Mouse (Mus musculus) CH12.LX (cell line): ENCODE measurements around the gene Pld3. TPM values are rescaled to one million over a fixed set of nuclear protein-coding genes. Genes with fewer than 3 reads are reported as not detected.

Experiments
- DNase-seq: peaks from one replicate; pipeline ENCODE4 v3.0.0-alpha.2; 2013; ENCODE audit errors: extremely low read depth
- H3K27ac ChIP-seq: 2 replicates; pipeline ENCODE4 v1.5.1; 2012; ENCODE audit warnings: low read depth, mild to moderate bottlenecking, control low read depth, moderate library complexity; ENCODE audit not compliant: insufficient read depth
- H3K27me3 ChIP-seq: replicated peaks from 2 replicates; pipeline ENCODE3; 2012; ENCODE audit warnings: inconsistent platforms
- H3K36me3 ChIP-seq, 2 experiments: replicated peaks in 1 of 2; 2 replicates each; pipeline versions ENCODE3 to v1.6.1; 2012; ENCODE audit warnings: inconsistent platforms in 1 of 2, low read length in 1 of 2, mild to moderate bottlenecking in 1 of 2, mixed read lengths in 1 of 2, moderate library complexity in 1 of 2; ENCODE audit not compliant: control insufficient read depth in 1 of 2, insufficient read depth in 1 of 2
- H3K4me1 ChIP-seq, 2 experiments: 2 replicates each; pipeline ENCODE4 v1.6.1; 2012; ENCODE audit warnings: inconsistent platforms in 1 of 2, moderate library complexity in 1 of 2; ENCODE audit not compliant: insufficient read depth in 2 of 2, control insufficient read depth in 1 of 2
- H3K4me2 ChIP-seq: 2 replicates; pipeline ENCODE4 v1.6.1; 2012; ENCODE audit warnings: low read depth, mild to moderate bottlenecking, control low read depth; ENCODE audit not compliant: poor library complexity, insufficient read depth, severe bottlenecking
- H3K4me3 ChIP-seq, 3 experiments: fragments of 150-350 bp in 1 of 3; sonication (generic) in 1 of 3; replicated peaks in 1 of 3; 2 replicates each; pipeline versions ENCODE3 to v1.5.1; 2011 to 2012; ENCODE audit warnings: low read depth in 2 of 3, low read length in 2 of 3, mild to moderate bottlenecking in 2 of 3, moderate library complexity in 2 of 3, control low read depth in 1 of 3, improper control_type of control experiment in 1 of 3, inconsistent platforms in 1 of 3, mixed read lengths in 1 of 3; ENCODE audit not compliant: poor library complexity in 1 of 3
- H3K79me2 ChIP-seq: replicated peaks from 2 replicates; pipeline ENCODE4 v1.6.1; 2012; ENCODE audit warnings: mild to moderate bottlenecking, moderate library complexity; ENCODE audit not compliant: control insufficient read depth, poor library complexity, insufficient read depth, severe bottlenecking; ENCODE audit errors: extremely low read depth
- H3K9ac ChIP-seq: 2 replicates; pipeline ENCODE4 v1.6.1; 2012; ENCODE audit warnings: low read depth, mild to moderate bottlenecking, control low read depth, moderate library complexity; ENCODE audit not compliant: insufficient read depth
- H3K9me3 ChIP-seq: replicated peaks from 2 replicates; pipeline ENCODE3; 2012; ENCODE audit warnings: low read length, inconsistent platforms, mixed read lengths
- BHLHE40 ChIP-seq: IDR thresholded peaks from 2 replicates; pipeline ENCODE4 v1.6.1; 2011; ENCODE audit warnings: mild to moderate bottlenecking, low read depth, low read length, improper control_type of control experiment
- CHD1 ChIP-seq: IDR thresholded peaks from 2 replicates; pipeline ENCODE4 v1.6.1; 2012; ENCODE audit warnings: low read depth, low read length, improper control_type of control experiment, inconsistent platforms
- CHD2 ChIP-seq: IDR thresholded peaks from 2 replicates; pipeline ENCODE4 v1.6.1; 2011; ENCODE audit warnings: low read length, improper control_type of control experiment
- CTCF ChIP-seq, 2 experiments: IDR thresholded peaks in 1 of 2; conservative IDR thresholded peaks in 1 of 2; 2 replicates each; pipeline ENCODE4 v1.5.1; 2011 to 2012; ENCODE audit warnings: low read depth in 2 of 2, low read length in 2 of 2, improper control_type of control experiment in 1 of 2, inconsistent platforms in 1 of 2, mild to moderate bottlenecking in 1 of 2, moderate library complexity in 1 of 2
- EP300 ChIP-seq: IDR thresholded peaks from 2 replicates; pipeline ENCODE4 v1.6.1; 2011; ENCODE audit warnings: low read length, improper control_type of control experiment
- GABPA ChIP-seq: IDR thresholded peaks from 2 replicates; pipeline ENCODE4 v1.6.1; 2012; ENCODE audit warnings: low read depth, low read length, improper control_type of control experiment, inconsistent platforms; ENCODE audit not compliant: insufficient replicate concordance
- JUN ChIP-seq: IDR thresholded peaks from 2 replicates; pipeline ENCODE4 v1.6.1; 2011; ENCODE audit warnings: low read depth, mild to moderate bottlenecking, low read length, improper control_type of control experiment, moderate library complexity; ENCODE audit not compliant: insufficient read depth
- KAT2A ChIP-seq: IDR thresholded peaks from 2 replicates; pipeline ENCODE4 v1.6.1; 2012; ENCODE audit warnings: low read length, improper control_type of control experiment, inconsistent platforms; ENCODE audit not compliant: insufficient replicate concordance
- MAFK ChIP-seq: IDR thresholded peaks from 2 replicates; pipeline ENCODE4 v1.6.1; 2011; ENCODE audit warnings: low read length, improper control_type of control experiment; ENCODE audit not compliant: insufficient replicate concordance
- MAX ChIP-seq: IDR thresholded peaks from 2 replicates; pipeline ENCODE4 v1.6.1; 2011; ENCODE audit warnings: low read length, improper control_type of control experiment
- MYC ChIP-seq: IDR thresholded peaks from 2 replicates; pipeline ENCODE4 v1.6.1; 2011; ENCODE audit warnings: low read depth, mild to moderate bottlenecking, improper control_type of control experiment, low read length
- RAD21 ChIP-seq: IDR thresholded peaks from 2 replicates; pipeline ENCODE4 v1.6.1; 2011; ENCODE audit warnings: low read depth, mild to moderate bottlenecking, low read length, improper control_type of control experiment, moderate library complexity
- SIN3A ChIP-seq: IDR thresholded peaks from 2 replicates; pipeline ENCODE4 v1.6.1; 2012; ENCODE audit warnings: low read length, improper control_type of control experiment, inconsistent platforms
- TBP ChIP-seq: conservative IDR thresholded peaks from 2 replicates; pipeline ENCODE4 v1.6.1; 2011; ENCODE audit warnings: low read depth, low read length, improper control_type of control experiment
- TCF12 ChIP-seq: IDR thresholded peaks from 2 replicates; pipeline ENCODE4 v1.6.1; 2014; ENCODE audit warnings: low read depth, mild to moderate bottlenecking, inconsistent platforms, low read length, improper control_type of control experiment
- UBTF ChIP-seq: IDR thresholded peaks from 2 replicates; pipeline ENCODE4 v1.6.1; 2012; ENCODE audit warnings: low read depth, mild to moderate bottlenecking, inconsistent platforms, low read length, improper control_type of control experiment, moderate library complexity
- ZC3H11A ChIP-seq: IDR thresholded peaks from 2 replicates; pipeline ENCODE4 v1.6.1; 2012; ENCODE audit warnings: low read depth, mild to moderate bottlenecking, inconsistent platforms, low read length, improper control_type of control experiment
- ZKSCAN1 ChIP-seq: IDR thresholded peaks from 2 replicates; pipeline ENCODE4 v1.6.1; 2012; ENCODE audit warnings: low read depth, inconsistent platforms, low read length, improper control_type of control experiment, borderline replicate concordance
- ZMIZ1 ChIP-seq: IDR thresholded peaks from 2 replicates; pipeline ENCODE4 v1.6.1; 2012; ENCODE audit warnings: low read depth, mild to moderate bottlenecking, inconsistent platforms, low read length, improper control_type of control experiment
- ZNF384 ChIP-seq: IDR thresholded peaks from 2 replicates; pipeline ENCODE4 v1.6.1; 2012; ENCODE audit warnings: low read depth, low read length, improper control_type of control experiment, inconsistent platforms
- dilution Hi-C: fragments of 300-500 bp; cut with MboI; formaldehyde crosslinking; loops from 2 replicates; pipeline ENCODE4 v1.14.3; 2020; ENCODE audit warnings: low sequenced_read_pairs; ENCODE audit not compliant: extremely low pct_unique_long_range_greater_than_20kb, extremely low pct_ligation_motif_present
- in situ Hi-C: fragments of 300-500 bp; cut with MboI; formaldehyde crosslinking; loops from 3 replicates; pipeline ENCODE4 v1.14.3; 2019; ENCODE audit warnings: low sequenced_read_pairs, low pct_ligation_motif_present, low pct_unique_long_range_greater_than_20kb, mixed read lengths
- polyA plus RNA-seq: library from polyadenylated mRNA; unstranded; fragments of >175 nt; gene quantifications from 2 replicates; pipeline ENCODE4 v1.2.1, GENCODE M21; 2012; ENCODE audit warnings: low read depth; ENCODE audit not compliant: insufficient read length
- total RNA-seq, 2 experiments: library from RNA; depleted of rRNA; stranded (reverse); fragments of 300-350 nt in 1 of 2; fragments of >200 nt in 1 of 2; gene quantifications; 2 replicates each; pipeline ENCODE4 v1.2.3; 2012 to 2014

Gene Pld3
- total and polyA plus RNA-seq, 3 experiments, result 6.0 to 21.1 (median 14.1) TPM

DNA sequence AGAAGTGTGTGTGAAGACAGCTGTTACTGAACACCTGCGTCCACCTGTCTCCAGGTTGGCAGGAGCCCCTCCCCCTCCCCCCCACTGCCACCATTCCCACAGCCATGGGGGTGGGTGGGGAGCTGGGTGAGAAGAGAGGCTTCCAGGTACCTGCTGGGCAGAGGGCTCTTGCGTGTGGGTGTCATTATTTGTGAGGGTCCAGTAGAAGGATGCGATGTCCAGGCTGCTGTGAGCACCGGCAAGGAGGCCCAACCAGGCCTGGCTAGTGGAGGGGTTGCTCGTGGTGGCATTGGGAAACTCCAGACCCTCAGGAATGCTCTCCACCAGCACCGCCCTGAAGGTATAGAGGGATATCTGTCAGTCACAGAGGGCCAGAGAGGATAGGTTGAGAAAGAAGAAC is 12.1 kb downstream of the Pld3 start:
- TF ChIP-seq CHD2 (no peak), ZMIZ1 (no peak), TCF12 (no peak), KAT2A (no peak), ZKSCAN1 (no peak), ZC3H11A (no peak), RAD21 (no peak), SIN3A (no peak), UBTF (no peak), ZNF384 (no peak), BHLHE40 (no peak), CTCF (conservative IDR thresholded peaks at IDR 0.05 in 1 of 2, IDR thresholded peaks at IDR 0.05 in 1 of 2; ENCODE audit: low read depth in 2 of 2, low read length in 2 of 2) (no peak), MAX (no peak)
- in situ Hi-C loops (no loop called here), dilution Hi-C loops (no loop called here)
- Histone ChIP-seq H3K79me2 (no peaks in the 10 kb centered on the region), H3K36me3 (peaks cover 5 to 31% of the 10 kb centered on the region in 2 experiments), H3K9me3 (no peaks in the 10 kb centered on the region), H3K4me3 (no peak overlapping the region), H3K27me3 (no peaks in the 10 kb centered on the region), H3K4me1 (peaks cover 0 to 18% of the 10 kb centered on the region in 2 experiments; a peak in 2 of 4 replicates), H3K4me2 (no peak overlapping the region), H3K27ac (no peak overlapping the region), H3K9ac (no peak overlapping the region)
- DNase-seq, result no peak

DNA sequence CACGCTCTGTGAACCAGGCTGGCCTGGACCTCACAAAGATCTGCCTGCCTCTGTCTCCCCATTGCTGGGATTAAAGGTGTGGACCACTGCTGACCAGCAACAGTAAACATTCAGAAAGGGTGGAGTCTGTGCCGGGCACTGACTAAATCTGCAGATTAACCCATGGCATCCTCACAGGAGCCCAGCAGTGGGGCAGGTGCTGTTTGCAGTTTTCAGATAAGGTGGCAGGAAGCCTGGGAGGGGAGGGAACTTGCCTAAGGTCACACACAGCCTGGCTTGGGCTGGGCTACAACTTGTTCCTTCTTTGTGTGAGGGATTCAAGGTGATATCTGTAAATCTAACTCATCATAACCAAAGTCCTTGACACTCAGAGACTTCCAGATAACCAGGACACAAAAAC is 12.5 kb downstream of the Pld3 start:
- Histone ChIP-seq H3K4me3 (no peak overlapping the region), H3K9ac (no peak overlapping the region), H3K4me1 (peaks cover 0 to 17% of the 10 kb centered on the region in 2 experiments; a peak in 2 of 4 replicates), H3K36me3 (peaks cover 5 to 35% of the 10 kb centered on the region in 2 experiments)
- in situ Hi-C loops, result no loop called here
- TF ChIP-seq MAFK (no peak), CHD1 (no peak), EP300 (no peak), MYC (no peak), JUN (no peak), GABPA (no peak), UBTF (no peak), TBP (no peak)
- TF ChIP-seq, all 38 proteins: peak for 0
- H3K4me2 ChIP-seq, result no peak overlapping the region
- no peaks in the 10 kb centered on the region for H3K9me3 ChIP-seq
- H3K27ac ChIP-seq, result no peak overlapping the region
- H3K27me3 ChIP-seq, result no peaks in the 10 kb centered on the region
- no peak for DNase-seq
- dilution Hi-C loops, result no loop called here
- H3K79me2 ChIP-seq, result no peaks in the 10 kb centered on the region
